Mouse (Mus musculus) ES-Bruce4 (cell line): ENCODE data around the gene Gm16223. TPM values are rescaled to one million over a fixed set of nuclear protein-coding genes. Genes with fewer than 3 reads are reported as not detected.

Experiments used
- H3K27ac ChIP-seq: 2 replicates; pipeline ENCODE4 v1.5.1; 2012; ENCODE audit warnings: low read length, inconsistent platforms; ENCODE audit not compliant: insufficient read depth
- H3K27me3 ChIP-seq: 2 replicates; pipeline ENCODE4 v1.6.1; 2012; ENCODE audit warnings: mild to moderate bottlenecking, low read length, inconsistent platforms; ENCODE audit not compliant: control insufficient read depth, poor library complexity, insufficient read depth, severe bottlenecking
- H3K36me3 ChIP-seq: 2 replicates; pipeline ENCODE4 v1.6.1; 2012; ENCODE audit warnings: inconsistent platforms, mild to moderate bottlenecking, low read length, moderate library complexity; ENCODE audit not compliant: control insufficient read depth, poor library complexity, insufficient read depth, severe bottlenecking
- H3K4me1 ChIP-seq: one replicate; pipeline ENCODE4 v1.8.1; 2011; ENCODE audit warnings: low read length; ENCODE audit not compliant: control insufficient read depth, insufficient read depth
- H3K4me3 ChIP-seq: 2 replicates; pipeline ENCODE4 v1.5.1; 2011; ENCODE audit warnings: low read depth, mild to moderate bottlenecking, low read length
- H3K9ac ChIP-seq: 2 replicates; pipeline ENCODE4 v1.6.1; 2012; ENCODE audit warnings: low read depth, mild to moderate bottlenecking, inconsistent platforms; ENCODE audit not compliant: poor library complexity, severe bottlenecking
- H3K9me3 ChIP-seq: replicated peaks from 2 replicates; pipeline ENCODE4 v1.6.1; 2012; ENCODE audit warnings: mild to moderate bottlenecking, low read length, inconsistent platforms; ENCODE audit not compliant: control insufficient read depth, poor library complexity, insufficient read depth, severe bottlenecking
- CTCF ChIP-seq: IDR thresholded peaks from one replicate; pipeline ENCODE4 v1.8.1; 2011; ENCODE audit warnings: low read depth, low read length
- EP300 ChIP-seq: IDR thresholded peaks from 2 replicates; pipeline ENCODE4 v1.6.1; 2011; ENCODE audit warnings: low read depth, low read length; ENCODE audit not compliant: insufficient read depth
- POLR2A ChIP-seq: IDR thresholded peaks from one replicate; pipeline ENCODE4 v1.8.1; 2011; ENCODE audit warnings: low read length; ENCODE audit not compliant: insufficient read depth
- polyA plus RNA-seq: library from polyadenylated mRNA; stranded (reverse); fragments of >200 nt; gene quantifications from 2 replicates; pipeline ENCODE4 v1.2.4, GENCODE M21; 2011; ENCODE audit warnings: low read depth; ENCODE audit not compliant: missing spikeins, insufficient read depth, insufficient read length

Gm16223 gene
- polyA plus RNA-seq, 1 experiment: not detected

DNA sequence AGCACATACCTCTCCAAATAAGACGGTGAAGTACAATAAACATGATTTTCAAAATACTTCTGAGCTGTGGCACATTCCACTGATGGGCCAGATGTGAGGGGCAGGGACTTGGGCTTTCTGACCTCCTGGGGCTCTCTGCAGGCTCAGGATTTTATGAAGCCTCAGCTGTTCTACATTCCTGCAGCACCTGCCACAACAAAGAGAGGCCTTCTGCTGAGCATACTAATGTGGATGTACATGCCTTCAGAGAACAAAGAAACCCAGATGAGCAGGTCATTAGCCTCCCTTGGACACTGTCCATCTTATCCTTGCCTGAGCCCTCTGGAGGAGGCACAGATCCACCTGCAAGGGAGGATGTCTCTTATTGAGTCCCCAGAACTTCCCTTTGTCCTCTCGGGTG, 97.0 kb downstream of the Gm16223 start:
- Histone ChIP-seq H3K4me3 (no peak overlapping the region), H3K36me3 (no peaks in the 10 kb centered on the region), H3K9me3 (no peaks in the 10 kb centered on the region; the same call in 1 of the 2 replicates), H3K9ac (no peak overlapping the region), H3K4me1 (no peaks in the 10 kb centered on the region), H3K27ac (no peak overlapping the region), H3K27me3 (no peaks in the 10 kb centered on the region)
- no peak for TF ChIP-seq EP300
- no peak for TF ChIP-seq CTCF
- TF ChIP-seq POLR2A: no peak

DNA sequence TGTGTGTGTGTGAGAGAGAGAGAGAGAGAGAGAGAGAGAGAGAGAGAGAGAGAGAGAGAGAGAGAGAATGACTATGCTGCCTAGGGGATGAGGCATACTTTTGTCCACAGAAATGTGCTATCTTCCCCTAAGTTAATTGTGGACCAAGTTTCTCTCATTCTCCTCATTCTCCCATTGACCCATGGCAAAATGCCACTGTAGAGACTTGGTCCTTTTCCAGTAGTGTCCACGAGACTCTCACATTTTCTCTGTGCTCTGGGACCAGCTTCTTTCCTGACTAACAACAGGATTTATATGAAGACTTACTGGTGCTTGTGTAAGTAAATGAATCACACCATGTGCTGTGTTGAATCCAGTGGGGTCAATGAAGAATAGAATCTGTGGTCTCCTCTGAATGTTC, 98.6 kb downstream of the Gm16223 start:
- TF ChIP-seq CTCF (no peak), EP300 (no peak), POLR2A (no peak)
- H3K36me3 ChIP-seq: no peaks in the 10 kb centered on the region
- H3K4me1 ChIP-seq: no peaks in the 10 kb centered on the region
- H3K9ac ChIP-seq: no peak overlapping the region
- no peaks in the 10 kb centered on the region; the same call in 1 of the 2 replicates for H3K9me3 ChIP-seq
- H3K27ac ChIP-seq: no peak overlapping the region
- H3K27me3 ChIP-seq: no peaks in the 10 kb centered on the region
- H3K4me3 ChIP-seq: no peak overlapping the region

DNA sequence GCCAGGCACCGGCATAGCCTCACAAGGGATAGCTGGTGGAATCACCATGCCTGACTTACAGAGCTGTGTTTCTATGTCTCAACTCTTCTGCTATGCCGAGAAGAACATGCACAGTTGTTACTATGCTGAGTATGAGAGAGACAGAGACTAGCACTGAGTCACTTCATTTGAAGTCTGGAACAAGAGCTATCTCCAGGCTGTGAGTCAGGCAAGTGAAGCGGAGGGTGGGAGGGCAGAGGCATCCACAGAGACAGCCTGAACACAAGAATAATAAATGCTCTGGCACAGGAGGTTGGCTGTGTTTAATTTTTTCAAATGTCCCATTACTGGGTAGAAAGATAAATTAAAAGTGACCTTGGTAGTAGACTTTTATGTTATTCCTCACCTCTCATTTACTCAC, 100.3 kb downstream of the Gm16223 start:
- H3K27ac ChIP-seq: no peak overlapping the region
- no peaks in the 10 kb centered on the region for H3K4me1 ChIP-seq
- H3K36me3 ChIP-seq: no peaks in the 10 kb centered on the region
- no peak for TF ChIP-seq CTCF
- TF ChIP-seq EP300: no peak
- TF ChIP-seq POLR2A: no peak
- no peaks in the 10 kb centered on the region for H3K27me3 ChIP-seq
- no peak overlapping the region for H3K4me3 ChIP-seq
- no peaks in the 10 kb centered on the region for H3K9me3 ChIP-seq
- no peak overlapping the region for H3K9ac ChIP-seq

DNA sequence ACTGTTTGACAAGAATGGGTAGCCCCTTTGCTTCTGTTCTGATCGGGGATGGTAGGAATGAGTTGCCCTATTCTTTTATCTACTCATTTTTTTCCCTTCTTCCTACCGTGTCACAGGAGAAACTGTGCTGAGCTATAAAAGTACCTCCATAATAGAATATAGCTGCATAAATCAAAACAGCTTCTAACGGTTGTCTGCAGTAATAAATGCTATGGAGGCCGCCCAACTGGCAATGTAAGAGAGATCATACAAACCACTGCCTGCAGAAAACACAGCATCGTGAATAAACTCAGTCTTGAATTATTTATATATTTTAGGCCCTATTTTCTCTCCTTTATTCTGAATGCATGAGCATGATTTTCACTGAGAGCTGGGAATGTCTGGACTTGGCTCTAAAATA, 101.0 kb downstream of the Gm16223 start:
- Histone ChIP-seq H3K27ac (no peak overlapping the region), H3K9me3 (no peaks in the 10 kb centered on the region), H3K27me3 (no peaks in the 10 kb centered on the region), H3K36me3 (no peaks in the 10 kb centered on the region), H3K9ac (no peak overlapping the region), H3K4me1 (no peaks in the 10 kb centered on the region), H3K4me3 (no peak overlapping the region)
- TF ChIP-seq CTCF (no peak), EP300 (no peak), POLR2A (no peak)

DNA sequence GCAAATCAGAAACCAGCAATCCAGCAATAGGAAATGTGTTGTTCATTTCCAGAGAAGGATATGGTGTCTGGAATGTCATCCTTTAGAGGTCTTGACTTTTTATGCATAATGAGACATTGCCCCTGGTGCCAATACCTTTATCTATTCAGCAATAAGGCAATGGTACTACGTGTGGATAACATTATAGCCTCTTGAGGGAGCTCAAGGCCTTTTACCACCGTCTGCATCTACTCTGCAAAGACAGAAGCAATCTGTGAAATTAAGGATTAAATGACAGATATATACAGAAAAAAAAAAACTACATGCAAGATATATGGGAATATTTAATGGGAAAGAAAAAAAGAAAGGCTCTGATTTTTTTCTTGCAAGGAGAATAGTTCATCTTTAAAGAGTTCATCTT, 106.3 kb downstream of the Gm16223 start:
- H3K27me3 ChIP-seq: no peaks in the 10 kb centered on the region
- H3K4me3 ChIP-seq: no peak overlapping the region
- H3K4me1 ChIP-seq: no peaks in the 10 kb centered on the region
- no peak overlapping the region for H3K27ac ChIP-seq
- TF ChIP-seq CTCF (no peak), EP300 (no peak), POLR2A (no peak)
- no peak overlapping the region for H3K9ac ChIP-seq
- no peaks in the 10 kb centered on the region for H3K9me3 ChIP-seq
- H3K36me3 ChIP-seq: no peaks in the 10 kb centered on the region

DNA sequence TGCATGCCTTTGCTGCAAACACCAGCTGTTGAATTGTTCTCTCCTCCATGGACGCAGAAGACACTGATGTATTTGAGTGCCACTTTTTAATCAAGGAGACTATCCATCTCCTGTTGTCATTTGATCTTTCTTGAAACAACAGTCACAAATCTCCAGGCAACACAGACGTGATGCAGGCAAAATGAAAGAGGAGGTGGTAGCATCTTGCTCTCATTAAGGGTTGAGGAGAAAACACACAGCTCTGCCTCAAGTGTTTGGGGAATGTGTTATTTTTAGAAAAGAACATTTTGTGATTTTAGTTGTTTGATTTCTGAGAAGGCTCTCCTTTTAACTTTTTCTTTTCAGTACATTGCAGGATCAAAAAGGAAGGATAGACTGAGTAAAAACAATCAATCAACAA, 107.7 kb downstream of the Gm16223 start:
- H3K9ac ChIP-seq: no peak overlapping the region
- H3K36me3 ChIP-seq: no peaks in the 10 kb centered on the region
- no peaks in the 10 kb centered on the region for H3K9me3 ChIP-seq
- no peak for TF ChIP-seq CTCF
- TF ChIP-seq EP300: no peak
- no peak for TF ChIP-seq POLR2A
- H3K27me3 ChIP-seq: no peaks in the 10 kb centered on the region
- H3K27ac ChIP-seq: no peak overlapping the region
- H3K4me1 ChIP-seq: no peaks in the 10 kb centered on the region
- no peak overlapping the region for H3K4me3 ChIP-seq
